Mouse (Mus musculus): ENCODE measurements around the gene Suco.

Suco gene

DNA sequence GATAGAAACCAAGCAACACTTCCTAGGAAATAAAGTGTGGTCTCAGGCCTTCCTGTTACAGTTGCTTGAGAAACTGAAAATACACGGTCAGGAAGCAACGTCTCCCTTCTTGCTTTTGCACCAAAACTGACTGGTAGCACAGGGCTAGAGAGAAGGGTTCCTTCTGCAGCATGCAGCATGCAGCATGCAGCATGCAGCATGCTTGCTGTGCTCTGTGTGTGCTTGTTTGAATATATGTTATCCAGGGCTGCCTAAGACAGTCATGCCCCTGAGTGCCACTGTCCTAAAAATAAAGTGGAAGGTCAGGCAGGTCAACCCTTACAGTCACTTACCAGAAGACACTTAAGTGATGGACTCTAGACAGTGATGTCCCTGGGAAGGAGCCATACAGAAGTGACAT is 17.6 kb upstream of the Suco start:
- DNase-seq (ENCODE audit: low spot score): no peak

DNA sequence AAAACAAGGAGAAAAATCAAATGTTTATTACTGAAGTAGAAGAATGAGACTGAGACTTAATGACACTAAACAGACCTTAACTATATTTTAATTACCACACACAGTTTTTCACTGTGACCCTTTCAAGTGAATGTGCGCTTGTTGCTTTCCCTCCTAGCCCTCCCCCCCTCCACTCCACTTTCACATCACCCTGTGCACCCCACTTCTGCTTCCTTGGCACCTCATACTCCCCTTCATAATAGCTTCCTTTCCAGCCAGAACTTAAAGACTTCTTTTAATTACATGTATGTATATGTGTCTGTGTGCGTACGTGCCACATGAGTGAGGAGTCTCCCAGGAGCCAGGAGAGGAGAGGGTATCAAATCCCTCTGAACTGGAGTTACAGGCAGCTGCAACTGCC is 12.3 kb upstream of the Suco start:
- no peak for DNase-seq (ENCODE audit: low spot score)

DNA sequence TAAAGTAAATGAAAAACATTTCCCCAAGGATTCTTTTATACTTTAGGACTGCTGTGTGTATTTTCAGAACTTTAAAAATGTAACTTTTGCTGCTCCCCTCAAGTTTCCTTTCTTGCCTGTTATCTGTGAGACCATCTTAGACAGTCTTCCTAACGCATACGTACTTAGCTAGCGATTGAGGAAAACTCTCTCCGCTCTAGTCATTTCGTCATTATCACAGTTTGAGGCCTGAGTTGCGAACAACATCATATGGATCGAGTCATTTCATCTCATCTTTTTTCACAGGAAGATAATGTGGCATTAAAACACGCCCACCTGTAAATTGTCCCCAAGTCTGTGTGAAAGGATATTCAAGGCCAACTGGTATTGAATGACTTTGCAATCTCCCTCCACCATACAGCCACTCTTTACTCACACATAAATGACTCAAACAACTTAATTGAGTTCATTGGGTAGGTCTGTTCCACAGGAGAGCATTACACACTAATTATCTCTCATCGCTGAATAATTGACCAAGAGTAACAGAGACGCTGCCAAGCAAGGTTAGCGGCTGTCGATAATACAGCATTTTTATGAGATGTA is 11.3 kb upstream of the Suco start:
- no peak for DNase-seq (ENCODE audit: low spot score)

DNA sequence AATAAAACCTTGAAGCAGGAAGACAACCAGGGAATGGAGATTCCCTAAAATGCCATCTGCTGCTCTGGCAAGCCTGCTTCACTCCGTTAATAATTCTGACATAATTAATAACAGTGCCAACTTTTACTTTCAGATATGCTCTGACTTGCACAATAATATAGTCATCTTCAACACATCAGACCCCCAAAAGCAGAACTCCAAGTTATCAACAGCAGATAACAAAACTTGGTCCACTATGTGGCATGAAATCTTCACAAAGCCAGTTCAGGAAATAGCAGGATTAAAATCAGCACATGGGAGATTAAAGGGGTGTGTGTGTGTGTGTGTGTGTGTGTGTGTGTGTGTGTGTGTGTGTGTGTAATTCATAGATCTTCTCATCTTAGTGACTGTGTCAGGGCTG is 9.3 kb upstream of the Suco start:
- DNase-seq (ENCODE audit: low spot score): no peak

DNA sequence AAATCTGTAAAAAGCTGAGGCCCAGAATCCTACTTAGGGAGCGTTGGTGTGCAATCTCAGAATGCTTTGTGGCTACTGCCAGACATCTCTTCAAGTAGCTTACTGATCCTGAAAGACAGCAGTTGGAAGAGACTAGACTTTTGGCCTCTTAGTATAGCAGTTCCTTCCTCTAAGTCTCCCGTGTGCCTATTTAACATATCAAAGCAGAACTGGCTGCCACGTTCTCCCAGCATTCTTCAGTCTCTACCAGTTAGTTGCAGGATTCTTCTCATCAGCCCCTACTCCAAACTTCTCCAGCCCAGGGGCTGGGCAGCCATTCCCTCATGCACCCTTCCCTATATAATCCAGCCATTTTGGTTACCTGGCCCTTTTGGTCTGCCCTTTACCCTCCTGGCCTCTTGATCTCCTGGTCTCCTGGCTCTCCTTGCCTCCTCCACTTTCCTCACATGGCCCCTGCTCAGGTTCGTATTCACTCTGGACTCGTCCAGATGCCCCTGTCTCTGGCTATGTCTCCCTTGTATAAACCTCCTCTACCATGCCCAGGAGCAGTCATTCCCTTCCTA is 1.2 kb upstream of the Suco start:
- DNase-seq (ENCODE audit: low spot score): no peak

DNA sequence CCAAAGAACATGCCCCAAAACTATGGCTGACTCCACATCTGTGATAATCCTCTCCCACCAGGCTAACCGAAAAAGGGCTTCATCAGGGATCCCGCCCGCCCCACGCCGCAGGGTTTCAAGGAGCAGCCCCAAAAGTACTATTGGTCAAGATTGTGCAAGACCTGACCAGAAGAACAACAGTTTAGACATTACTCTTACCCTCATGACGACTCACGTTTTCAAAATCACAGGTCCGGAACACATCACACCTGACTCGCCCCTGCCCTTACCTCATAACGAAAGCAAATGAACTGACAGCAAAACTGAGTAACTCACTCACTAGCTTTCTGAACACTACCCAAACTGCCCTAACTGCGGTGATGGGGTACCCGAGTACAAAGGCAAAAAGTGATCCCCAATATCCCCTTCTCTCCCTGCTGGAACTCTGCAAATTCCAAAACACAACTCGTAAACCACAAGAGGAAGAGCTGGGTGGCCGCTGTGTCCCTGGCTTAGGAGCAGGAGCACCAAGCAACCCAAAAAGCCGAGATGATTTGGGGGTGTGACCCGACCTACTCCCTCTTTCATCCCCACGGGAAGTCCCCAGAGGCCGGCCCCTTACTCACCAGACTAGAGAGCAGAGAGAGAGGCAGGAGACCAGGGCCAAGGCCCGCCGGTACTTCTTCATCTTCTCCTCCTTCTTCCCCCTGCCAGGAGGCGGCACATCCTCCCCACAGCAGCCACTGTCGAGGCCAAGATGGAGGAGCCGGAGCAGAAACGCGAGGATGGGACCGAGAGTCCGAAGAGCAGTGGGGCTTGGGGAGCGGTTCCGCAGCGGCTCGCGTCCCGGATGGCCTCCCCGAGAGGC is 553 bp downstream of the Suco start:
- no peak for DNase-seq (ENCODE audit: low spot score)

DNA sequence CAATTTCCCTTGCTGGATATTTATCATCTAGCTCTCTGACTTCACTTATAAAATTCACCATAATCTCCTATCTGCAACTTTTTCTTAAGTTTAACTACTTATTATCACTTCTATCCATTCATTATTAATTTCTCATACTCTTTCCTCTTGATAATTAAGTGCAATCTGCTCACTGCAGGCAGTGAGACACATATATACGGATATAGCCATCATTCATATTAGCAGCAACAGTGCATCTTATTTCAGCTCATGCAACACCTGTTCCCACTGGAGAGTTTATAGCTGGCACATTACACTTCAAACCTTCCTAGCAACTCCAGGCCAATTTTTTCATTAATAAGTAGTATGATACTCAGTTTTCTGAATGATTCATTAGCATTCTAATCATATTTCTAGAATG is 7.1 kb downstream of the Suco start:
- DNase-seq (ENCODE audit: low spot score): no peak

DNA sequence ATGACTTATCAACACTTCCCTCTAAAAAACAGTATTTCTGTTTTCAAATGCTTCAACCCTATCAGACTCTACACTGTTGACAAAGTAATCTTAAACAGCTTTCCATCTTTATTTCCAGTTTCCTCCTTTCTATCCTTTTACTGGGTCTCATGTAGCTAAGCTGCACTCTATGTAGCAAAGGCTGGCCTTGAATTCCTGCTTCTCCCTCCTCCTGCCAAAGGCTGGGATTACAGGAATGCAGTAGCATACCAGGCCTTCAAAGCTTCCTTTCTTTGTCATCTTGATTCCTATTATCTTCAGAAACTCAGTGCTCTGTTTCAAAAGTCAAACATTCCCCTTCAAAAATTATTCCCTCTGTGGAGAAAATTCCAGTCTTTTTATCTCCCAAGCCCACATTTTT is 8.1 kb downstream of the Suco start:
- DNase-seq (ENCODE audit: low spot score): no peak

DNA sequence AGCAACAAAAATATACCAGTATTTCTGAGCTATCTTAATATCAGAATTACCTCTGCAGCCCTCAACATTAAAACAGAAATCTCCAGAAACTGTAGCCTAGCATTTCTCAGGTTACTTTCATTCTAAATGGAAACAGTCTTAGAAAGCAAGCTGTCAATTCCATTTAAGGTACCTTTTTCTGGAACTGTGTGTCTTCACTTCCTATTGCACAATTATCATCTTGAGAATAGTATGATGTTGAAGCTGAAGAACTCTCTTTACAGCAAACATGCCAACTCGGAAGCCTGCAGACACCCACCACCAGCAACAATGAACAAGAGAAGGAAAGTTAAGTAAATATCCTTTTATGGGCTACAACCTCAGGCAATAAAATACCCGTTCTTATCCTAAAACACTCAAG is 12.7 kb downstream of the Suco start:
- DNase-seq (ENCODE audit: low spot score): no peak

DNA sequence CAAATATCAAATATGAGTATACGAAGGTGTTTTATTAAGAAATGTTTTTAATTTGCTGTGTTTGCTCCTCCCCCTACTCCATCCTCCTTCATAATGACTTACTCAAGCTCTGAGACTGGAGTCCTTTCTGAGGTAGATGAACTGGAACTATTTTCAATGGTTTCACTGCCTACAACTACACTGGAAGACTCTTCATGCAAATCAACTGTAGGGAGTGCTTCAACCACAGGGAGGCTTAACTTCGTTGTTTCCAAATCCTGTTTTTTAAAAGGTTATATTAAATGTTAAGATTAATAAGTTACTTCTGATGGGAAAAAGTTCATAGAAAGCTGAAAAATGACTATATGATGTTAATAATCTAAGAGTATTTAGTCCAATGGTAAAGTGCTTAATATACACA is 17.2 kb downstream of the Suco start:
- DNase-seq (ENCODE audit: low spot score): no peak

DNA sequence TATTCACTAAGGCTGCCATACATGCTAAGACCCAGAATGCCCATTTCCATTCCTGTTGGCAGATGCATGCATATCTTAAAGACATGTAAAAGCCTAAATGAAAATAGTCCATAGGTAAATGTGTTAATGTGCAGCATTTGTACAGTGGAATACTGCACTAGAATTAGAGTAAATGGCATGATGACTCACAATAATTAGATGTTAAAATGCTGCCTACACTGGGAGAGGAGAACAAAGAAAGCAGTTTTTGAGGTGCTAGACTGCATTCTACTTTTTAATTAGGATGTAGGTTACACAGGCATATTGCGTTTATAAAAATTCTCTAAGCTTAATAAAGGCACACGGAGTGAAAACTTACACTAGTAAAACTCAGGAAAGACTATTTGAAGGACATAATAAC is 49.8 kb downstream of the Suco start:
- DNase-seq (ENCODE audit: low spot score): no peak

DNA sequence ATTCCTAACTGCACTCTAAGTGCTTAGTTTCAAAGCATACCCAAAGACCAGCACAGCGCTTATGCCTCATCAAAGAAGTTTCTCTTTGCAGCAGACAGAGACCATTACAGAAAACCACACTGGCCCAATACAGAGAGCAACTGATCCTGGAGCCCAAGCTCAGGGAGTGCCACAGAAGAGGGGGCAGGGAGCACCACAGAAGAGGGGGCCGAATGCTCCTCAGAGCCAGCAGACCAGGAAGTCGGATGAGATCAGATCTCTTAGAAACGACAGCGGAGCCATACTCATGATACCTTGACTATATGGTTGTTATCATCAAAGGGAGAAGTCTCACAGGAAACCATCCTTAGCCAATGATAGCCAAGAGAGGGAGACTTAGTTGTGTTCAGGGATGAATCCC is 67.1 kb downstream of the Suco start:
- no peak for DNase-seq (ENCODE audit: low spot score)

DNA sequence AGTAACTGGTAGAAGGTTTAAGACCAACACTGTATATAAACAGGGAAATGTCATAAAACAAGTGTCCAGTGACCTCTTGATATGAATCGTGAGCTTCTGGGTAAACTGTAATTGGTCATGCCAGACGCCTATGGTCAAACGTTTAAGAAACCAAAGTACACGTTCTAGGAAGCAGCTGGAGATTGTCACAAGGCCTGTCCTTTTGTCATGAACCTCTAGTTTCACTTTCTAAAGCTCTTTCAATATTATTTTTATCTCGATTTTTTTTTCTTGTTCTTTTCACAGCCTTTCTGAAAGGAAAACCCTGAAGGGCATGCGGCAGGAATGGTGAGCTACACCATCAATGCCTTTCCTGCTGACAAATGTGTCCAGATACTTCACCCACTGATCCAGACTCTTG is 67.5 kb downstream of the Suco start:
- DNase-seq (ENCODE audit: low spot score): no peak

DNA sequence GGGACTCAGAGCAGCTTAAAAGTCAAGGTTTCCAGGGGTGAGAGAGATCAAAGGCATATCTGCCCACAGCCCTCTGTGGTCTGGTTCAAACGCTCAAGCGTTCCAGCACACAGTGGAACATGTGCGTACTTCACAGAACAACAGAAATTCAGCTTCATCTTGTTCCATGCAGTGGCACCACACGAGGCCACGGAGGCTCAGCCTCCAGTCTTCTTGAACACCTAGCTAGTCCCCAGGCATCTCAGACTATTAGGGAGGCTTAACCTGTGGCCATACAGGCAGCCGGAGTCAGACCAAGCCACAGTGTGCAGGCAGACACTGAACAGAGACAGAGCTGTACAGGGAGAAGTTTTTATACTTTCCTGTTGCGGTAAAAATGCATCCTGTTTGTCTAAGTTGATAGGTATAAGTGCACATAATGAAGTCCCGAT is 71.9 kb downstream of the Suco start:
- DNase-seq (ENCODE audit: low spot score): no peak

DNA sequence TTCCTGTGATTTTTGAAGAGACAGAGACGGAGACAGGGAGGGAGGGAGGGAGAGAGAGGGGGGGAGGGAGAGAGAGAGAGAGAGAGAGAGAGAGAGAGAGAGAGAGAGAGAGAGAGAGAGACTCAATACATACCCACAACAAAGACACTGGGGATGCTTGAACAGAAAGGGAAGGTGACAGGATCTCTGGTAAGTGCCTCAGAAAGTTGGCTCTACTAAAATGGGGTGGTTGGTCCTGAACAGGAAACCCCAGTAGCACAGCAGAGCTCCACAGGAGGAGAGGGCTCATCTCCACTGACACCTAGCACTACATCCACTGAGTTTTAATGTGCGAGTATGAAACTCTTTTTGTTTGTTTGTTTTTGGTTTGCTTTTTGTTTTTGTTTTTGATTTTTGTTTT is 75.2 kb downstream of the Suco start:
- no peak for DNase-seq (ENCODE audit: low spot score)

DNA sequence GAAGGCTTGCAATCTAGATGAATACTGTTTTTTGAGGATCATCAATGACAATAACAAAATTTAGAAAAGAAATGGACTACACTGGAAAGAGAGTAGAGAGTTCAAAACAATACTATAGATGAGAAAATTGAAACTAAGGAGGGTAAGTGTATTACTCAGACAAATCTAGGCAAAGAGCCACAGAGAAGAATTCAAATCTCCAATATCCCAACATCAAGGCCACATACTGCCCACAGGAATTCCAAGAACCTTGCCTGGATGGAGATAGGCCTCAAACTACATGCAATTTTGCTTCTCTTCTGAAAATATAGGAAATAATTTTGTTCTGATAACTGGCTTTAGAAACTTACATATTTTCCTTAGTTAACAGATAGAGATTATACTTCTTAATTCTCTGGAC is 76.2 kb downstream of the Suco start:
- no peak for DNase-seq (ENCODE audit: low spot score)

DNA sequence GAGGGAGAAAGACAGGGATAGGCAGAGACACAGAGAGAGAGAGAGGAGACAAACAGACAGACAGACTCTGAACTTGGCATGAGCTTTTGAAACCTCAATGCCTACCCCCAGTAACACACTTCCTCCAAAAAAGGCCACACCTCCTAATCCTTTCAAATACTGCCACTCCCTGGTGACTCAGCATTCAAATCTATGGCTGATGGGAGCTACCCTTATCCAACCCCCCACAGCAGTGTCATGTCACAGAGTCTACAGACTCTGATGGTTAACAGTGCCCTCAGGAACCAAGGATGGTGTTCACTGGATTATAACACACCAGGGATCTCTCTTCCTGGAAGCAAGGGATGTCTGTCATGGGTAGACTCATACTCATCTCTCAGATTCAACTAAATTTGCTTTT is 76.7 kb downstream of the Suco start:
- no peak for DNase-seq (ENCODE audit: low spot score)

DNA sequence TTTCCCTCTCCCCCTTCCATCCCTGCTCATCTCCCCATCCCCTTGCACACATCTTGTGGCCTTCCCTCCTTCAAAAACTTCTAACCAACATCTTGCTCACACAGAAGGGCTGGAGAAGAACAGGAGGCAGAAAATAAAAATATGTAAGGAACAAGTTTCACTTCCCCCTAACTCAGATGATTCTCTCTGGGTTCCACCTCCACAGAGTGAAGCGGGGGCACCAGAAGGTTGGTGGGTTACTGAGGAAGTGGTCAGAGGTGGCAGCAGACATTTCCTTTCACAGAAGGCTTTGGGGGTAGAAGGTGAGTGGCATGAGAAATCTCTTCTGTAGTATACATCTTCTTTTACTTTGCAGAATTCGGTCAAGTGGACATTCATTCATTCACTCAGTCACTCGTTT is 77.6 kb downstream of the Suco start:
- DNase-seq (ENCODE audit: low spot score): no peak

DNA sequence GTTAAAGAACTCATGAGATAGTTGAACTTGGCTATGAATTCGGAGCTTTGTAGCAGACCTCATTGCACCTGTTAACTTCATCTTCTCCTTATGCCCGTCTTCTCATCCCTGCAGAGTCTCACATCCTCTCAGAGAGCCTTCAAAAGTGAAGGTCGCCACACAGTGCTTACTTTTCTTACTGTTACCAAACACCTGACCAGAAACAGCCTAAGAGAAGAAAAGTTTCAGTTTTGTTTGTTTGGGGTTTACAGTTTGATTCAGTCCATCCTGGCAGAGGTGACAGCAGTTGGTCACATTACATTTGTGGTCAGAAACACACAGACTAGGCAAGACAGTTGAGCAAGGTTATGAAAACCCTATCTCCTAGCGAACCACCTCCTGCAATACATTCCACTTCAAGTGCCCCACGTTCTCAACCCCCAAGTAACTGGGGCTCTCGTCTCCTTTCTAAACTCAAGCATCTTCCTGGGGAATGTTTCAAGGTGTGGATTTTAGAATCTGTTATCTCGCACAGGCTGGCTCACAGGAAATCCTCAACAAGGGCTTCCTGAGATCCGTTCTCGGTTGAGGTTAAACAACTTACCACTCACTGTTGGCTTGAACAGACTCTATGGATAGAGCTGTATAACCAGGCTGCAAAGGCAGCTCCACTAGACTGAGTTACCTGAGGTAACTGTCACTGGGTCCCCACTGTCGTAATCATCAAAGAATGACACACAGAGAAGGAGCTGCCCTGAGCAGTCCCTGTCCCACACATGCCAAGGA is 81.9 kb downstream of the Suco start:
- DNase-seq (ENCODE audit: low spot score): no peak

DNA sequence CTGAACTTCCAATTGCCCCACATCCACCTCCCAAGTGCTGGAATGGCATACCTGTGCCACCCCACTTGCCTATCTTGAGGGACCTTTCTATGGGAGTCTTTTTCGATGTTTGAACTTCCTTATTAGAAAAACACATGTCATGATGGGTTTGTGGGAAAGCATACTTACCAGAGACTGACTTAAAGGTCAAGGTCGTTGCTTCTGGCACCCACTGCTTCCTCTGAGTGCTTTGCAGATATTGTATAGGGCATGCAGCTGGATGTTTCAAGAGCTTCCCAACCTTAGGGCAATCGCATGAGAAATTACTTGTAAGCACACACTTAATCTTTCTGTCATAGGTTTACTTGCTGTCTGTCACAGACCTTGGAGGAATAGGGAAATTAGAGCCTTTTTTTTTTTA is 83.2 kb downstream of the Suco start:
- DNase-seq (ENCODE audit: low spot score): no peak

DNA sequence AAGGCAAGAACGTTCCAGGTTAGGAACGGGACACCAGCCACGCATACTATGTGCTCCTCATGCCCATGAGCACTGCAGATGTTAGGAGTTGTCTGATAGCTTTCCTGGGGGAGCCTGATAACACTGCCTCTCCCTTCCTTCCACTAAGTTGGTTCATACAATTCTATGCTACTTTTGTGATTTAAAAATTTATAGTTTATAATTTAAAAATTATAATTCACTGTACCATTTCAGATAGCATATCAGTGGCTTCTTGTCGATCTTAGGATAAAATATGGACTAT is 83.9 kb downstream of the Suco start:
- no peak for DNase-seq (ENCODE audit: low spot score)

DNA sequence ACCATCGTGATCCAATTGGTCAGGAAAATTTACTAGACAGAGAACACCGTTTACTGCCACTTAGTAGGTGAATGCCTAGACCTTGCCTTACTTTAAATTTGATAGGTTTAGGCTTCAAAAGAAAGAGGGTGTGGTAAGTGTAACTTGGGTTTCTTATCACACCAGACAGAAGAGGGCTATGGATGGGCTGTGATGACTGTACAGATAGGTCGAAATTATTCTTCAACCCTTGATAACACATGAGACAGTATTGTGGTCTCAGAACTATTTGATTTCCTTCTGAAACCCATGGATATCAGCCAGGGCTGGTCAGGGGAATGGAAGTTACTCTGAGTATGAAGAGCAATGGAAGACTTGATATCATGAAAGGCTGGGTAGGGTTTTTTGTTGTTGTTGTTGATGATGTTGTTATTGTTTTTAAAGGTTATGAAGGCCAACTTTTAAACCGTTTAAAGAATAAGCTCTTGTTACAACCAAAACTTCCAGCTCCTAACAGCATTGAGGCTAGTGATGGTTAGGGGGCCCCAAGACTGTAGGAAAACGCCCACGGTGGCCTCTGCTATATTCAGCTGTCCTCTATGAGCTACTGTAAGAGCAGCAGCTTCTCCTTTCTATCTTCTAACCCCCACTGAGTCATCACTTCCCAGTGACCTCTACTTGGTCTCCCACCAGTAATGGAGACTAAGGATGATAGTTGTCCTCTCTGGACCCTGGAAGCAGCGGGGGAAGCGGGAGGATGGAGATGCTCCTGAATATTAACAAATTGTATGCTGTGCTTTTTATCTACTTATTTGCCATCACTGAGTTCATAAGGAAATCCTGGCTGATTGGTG is 84.4 kb downstream of the Suco start:
- DNase-seq (ENCODE audit: low spot score): no peak

Data from ovary, postnatal 36 days (tissue).